ENCODE assay signal across 29 mouse cellular contexts in genomic region chr9:69313297-69313696, GRCm38 (mm10).
"Had no signal": no experiment of that assay in that cellular context is flagged by ENCODE, and none has a peak within 500 bp of the region (broad histone marks: within the 10 kb centered on the region; RNA-seq: fewer than 3 reads in every experiment).

No protein-coding gene starts in this region.

- H3K9me3 ChIP-seq: limb, embryonic 10.5 days; limb, embryonic 12.5 days; limb, embryonic 13.5 days; limb, embryonic 15.5 days; liver, embryonic 13.5 days; lung, embryonic 15.5 days; megakaryocyte, embryonic 14.5 days; midbrain, embryonic 10.5 days; midbrain, embryonic 12.5 days; midbrain, embryonic 13.5 days; midbrain, embryonic 15.5 days; neural tube, embryonic 12.5 days; neural tube, embryonic 13.5 days had no signal

- H3K4me3 ChIP-seq: left cerebral cortex, adult 2 months; limb, embryonic 10.5 days; limb, embryonic 12.5 days; limb, embryonic 13.5 days; limb, embryonic 15.5 days; liver, embryonic 13.5 days; lung, embryonic 15.5 days; megakaryocyte, embryonic 14.5 days; midbrain, embryonic 10.5 days; midbrain, embryonic 12.5 days; midbrain, embryonic 13.5 days; midbrain, embryonic 15.5 days; myocyte; neural tube, embryonic 12.5 days; neural tube, embryonic 13.5 days had no signal

- H3K27me3 ChIP-seq: liver, embryonic 13.5 days; lung, embryonic 15.5 days; midbrain, embryonic 12.5 days; midbrain, embryonic 13.5 days; midbrain, embryonic 15.5 days; neural tube, embryonic 12.5 days had no signal

- H3K36me3 ChIP-seq: limb, embryonic 10.5 days; limb, embryonic 12.5 days; limb, embryonic 13.5 days; limb, embryonic 15.5 days; liver, embryonic 13.5 days; lung, embryonic 15.5 days; midbrain, embryonic 10.5 days; midbrain, embryonic 12.5 days; midbrain, embryonic 13.5 days; midbrain, embryonic 15.5 days; neural tube, embryonic 12.5 days; neural tube, embryonic 13.5 days had no signal

- H3K9ac ChIP-seq: limb, embryonic 12.5 days; limb, embryonic 13.5 days; limb, embryonic 15.5 days; liver, embryonic 13.5 days; liver, embryonic 14.5 days; lung, embryonic 14.5 days; lung, embryonic 15.5 days; midbrain, embryonic 12.5 days; midbrain, embryonic 13.5 days; midbrain, embryonic 15.5 days; neural tube, embryonic 12.5 days; neural tube, embryonic 13.5 days had no signal

- H3K4me2 ChIP-seq: limb, embryonic 12.5 days; limb, embryonic 13.5 days; limb, embryonic 15.5 days; liver, embryonic 13.5 days; lung, embryonic 14.5 days; lung, embryonic 15.5 days; midbrain, embryonic 11.5 days; midbrain, embryonic 12.5 days; midbrain, embryonic 13.5 days; midbrain, embryonic 15.5 days; neural tube, embryonic 12.5 days; neural tube, embryonic 13.5 days had no signal

- DNase-seq: left cerebral cortex, postnatal 4 days; liver, embryonic 13.5 days; lung, adult 18-20 months; lung, adult 2 months; lung, embryonic 14.5 days; lung, postnatal 10 days; lung, postnatal 14 days; lung, postnatal 36 days; lung, postnatal 4 days; midbrain, embryonic 14.5 days had no signal

- ATAC-seq: lung, postnatal 0 days; midbrain, embryonic 13.5 days; midbrain, embryonic 15.5 days; midbrain, embryonic 16.5 days had no signal

- H3K4me1 ChIP-seq: midbrain, embryonic 12.5 days; neural tube, embryonic 12.5 days had no signal

- H3K27ac ChIP-seq: left cerebral cortex, adult 2 months; limb, embryonic 10.5 days; limb, embryonic 12.5 days; limb, embryonic 13.5 days; limb, embryonic 15.5 days; liver, embryonic 13.5 days; liver, embryonic 14.5 days; lung, embryonic 15.5 days; macrophage; midbrain, embryonic 10.5 days; midbrain, embryonic 12.5 days; midbrain, embryonic 13.5 days; midbrain, embryonic 15.5 days; neural tube, embryonic 12.5 days; neural tube, embryonic 13.5 days had no signal
